Mouse (Mus musculus) gastrocnemius, postnatal 25 days (tissue): ENCODE measurements around the gene Irf2. TPM values are rescaled to one million over a fixed set of nuclear protein-coding genes. Genes with fewer than 3 reads are reported as not detected.

Source experiments
- DNase-seq: peaks from one replicate; pipeline ENCODE4 v3.0.0; 2022
- long read RNA-seq, 2 experiments: library from polyadenylated mRNA; stranded (forward); transcript quantifications; one replicate each; pipeline ENCODE4 v2.0.0; 2021
- total RNA-seq, 2 experiments: library from RNA; stranded (reverse); gene quantifications; 1 replicate in 1 of 2; 2 replicates in 1 of 2; pipeline ENCODE4 v1.2.3; 2021

The Irf2 gene
- 10 to 100 TPM; 27.4 to 29.6 TPM for total RNA-seq
- long read RNA-seq, experiment 1, partial matches to known transcripts, result 0 of 8 reads
- long read RNA-seq, experiment 1, other reads (novel, unspliced or antisense), result 3 of 8 reads
- long read RNA-seq, experiment 2, transcript Irf2-201 (9 exons, 2,497 nt), result major isoform, 7 of 15 reads
- long read RNA-seq, experiment 2, partial matches to known transcripts, result 3 of 15 reads
- long read RNA-seq, experiment 2, other reads (novel, unspliced or antisense), result 5 of 15 reads

DNA sequence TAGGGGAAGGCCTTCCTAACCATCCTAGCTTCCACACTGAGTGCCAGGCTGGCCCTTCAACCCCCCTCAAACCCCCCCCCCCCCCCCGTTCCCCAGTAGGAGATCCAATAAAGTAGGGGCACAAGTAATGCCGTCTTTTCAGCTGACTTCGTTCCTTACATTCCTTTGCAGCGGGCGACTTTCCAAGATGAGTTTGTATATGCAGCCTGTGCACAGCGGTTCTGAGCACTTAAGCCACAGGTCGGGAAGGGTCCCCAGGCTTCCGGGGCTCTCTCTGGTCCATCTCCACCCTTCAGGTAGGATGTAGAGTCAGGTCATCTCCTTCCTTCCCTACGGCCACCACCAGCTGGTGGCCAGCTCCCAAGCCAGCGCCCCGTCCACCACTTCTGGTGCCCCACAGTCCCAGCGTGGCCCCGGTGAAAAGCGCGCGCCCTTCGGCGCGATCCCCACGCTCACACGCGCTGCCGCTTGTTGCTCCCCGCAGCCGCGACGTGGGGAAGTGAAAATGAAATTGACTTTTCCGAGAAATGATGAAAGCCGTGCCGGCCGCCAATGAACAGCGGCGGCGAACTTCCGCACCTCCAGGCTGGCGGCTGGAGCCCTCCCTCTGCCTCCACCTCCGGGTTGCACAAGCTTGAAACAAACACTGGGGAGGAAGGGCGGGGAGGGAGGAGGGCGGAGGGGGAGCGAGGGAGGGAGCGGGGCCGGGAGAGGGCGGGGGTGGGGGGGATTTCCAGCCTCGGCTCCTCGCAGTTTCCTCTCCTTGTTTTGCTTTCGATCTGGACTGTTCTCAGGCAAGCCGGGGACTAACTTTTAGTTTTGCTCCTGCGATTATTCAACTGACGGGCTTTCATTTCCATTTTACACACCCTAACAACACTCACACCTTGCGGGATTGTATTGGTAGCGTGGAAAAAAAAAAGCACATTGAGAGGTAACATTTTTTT is at the start of gene Irf2:
Irf2 (plus strand) TSS at position 730 of the 947 bp plus-strand sequence.
- DNase-seq, result peak; percentile 93

DNA sequence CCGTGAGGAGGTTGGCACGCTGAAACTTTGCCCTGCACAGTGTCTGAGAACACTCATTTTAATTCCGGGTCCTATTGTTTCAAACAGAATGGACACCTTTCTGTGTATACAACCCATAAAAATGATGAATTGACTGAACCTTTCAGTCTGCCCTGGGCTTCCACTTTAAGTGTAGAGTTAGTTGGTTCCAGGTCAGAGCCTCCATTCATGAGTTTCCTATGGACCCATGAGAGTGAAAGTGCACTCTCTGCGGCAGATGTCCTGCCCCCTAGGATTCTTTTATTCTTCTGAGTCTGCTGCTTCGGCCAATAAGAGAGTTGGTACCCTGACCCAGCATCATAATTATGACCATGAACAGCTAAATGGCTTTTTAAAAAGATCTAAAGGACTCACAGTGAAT is 49.4 kb upstream of the Irf2 start:
- no peak for DNase-seq

DNA sequence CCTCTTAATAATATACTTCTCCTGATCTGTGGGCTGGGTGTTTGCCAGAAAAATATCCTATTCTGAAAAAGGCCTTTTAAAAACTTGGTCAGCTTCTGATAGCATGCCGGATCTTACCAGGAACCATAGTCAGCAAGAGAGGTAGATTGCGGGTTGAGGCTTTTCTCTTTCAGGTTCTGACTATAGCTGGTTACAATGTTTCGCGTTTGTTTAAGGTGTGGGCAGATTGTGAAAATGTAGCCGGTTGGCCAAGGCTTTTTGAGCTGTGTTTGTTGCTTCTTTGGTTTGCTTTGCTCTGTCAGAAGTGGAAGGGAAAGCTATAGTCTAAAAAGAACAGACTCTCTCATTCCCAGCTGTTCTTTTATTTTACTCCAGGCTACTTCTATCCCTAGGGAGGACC is 49.0 kb upstream of the Irf2 start:
- DNase-seq, result no peak

DNA sequence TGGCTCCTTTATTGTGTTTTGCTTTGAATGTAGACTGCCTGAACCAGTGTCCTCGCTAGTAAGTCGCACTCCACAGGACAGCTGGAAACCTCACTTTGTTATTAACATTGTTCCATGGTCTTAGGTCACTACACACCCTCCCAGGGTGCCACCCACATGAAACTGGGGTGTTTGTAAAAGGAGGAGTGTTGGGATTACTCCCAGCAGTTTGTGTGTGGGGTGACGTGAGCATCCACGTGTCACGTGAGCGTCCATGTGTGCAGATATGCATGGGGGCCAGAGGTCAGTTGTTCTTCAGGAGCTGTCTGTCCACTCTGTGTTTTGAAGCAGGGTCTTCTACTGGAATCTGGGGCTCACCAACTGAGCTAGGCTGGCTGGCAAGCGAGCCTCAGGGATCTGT is 48.2 kb upstream of the Irf2 start:
- no peak for DNase-seq

DNA sequence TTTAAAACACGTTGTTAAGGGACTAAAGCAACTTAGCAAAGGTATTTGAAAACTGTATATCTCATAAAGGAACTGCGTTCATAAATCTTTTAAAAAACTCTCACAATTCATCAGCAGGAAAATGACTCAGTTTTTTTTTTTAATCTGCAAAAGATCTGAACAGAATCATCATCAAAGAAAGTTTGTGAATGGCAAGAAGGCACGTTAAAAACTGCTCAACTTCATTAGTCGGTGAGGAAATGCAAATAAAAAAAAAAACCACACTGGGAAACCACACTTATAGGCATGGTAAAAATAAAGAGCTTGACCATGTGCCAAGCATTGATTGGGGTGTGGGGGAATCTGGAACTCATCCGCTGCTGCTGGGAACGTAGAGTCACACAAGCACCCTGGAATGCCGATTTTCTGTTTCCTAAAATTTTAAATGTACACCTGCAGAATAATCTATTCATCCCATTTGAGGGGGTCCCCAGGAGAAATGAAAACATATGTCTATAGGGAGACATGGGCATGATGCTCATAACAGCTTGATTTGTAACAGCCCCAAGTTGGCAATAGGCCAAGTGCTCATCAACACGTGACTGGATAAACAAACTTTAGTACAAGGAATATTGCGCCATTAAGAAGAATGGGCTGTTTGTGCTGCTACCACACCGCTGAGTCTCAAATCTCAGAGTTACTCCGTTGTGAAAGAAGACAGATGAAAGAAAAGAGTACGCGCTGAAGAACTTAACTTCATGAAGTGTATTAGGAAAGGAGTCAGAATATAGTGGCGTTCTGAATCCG is 43.1 kb upstream of the Irf2 start:
- DNase-seq, result no peak

DNA sequence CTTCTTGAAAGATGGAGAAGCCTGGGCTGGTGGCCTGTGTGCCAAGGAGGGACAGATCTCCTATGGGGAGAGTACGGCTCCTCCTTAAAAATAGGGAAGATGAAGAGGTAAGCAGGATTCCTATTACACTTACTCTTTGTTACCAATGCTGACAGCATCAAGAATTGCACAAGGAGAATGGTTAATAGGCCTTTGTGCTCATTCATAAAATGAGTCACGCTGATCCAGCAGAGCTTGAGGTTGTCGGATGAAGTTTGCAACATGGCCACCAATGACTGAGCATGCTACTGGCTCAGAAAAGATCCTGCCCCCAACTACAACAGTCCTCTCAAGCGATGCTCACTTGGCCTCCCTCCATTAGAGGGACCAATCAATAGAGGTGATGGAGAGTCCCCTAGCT is 42.0 kb upstream of the Irf2 start:
- no peak for DNase-seq

DNA sequence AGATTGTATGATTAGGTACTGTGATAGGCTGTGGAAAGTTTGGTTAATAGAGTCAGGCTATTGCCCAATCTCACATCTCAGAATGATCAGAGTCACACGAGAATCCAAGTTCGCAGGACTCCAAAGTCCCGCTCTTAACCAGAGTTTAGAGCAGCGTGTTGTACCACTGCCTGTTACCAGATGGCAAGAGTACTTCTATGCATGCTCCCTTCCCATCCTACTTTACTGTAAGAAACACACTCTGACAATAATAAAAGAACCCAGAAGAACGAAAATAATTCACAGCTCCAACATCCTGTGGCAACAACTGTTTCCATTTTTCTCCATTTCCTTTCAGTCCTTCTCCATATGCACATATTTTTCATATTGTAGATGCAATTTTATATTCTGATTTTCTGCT is 41.4 kb upstream of the Irf2 start:
- DNase-seq, result no peak

DNA sequence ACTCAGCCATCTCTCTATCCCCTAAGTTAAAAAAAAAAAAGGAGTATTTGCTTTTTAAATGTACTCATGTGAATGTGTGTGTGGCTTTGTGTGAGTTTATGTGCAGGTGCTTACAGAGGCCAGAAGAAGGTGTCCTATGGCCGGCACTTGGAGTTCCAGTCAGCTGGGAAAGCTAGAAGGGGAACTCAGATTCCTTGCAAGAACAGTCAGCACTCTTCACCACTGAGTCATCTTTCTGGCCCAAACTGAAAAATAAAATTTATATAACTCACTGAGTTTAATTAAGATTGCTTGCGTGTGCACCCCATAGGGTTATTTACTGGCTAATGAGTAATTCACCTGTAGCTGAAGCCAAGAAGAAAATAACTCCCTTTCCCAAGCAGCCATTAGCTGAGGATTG is 34.4 kb upstream of the Irf2 start:
- no peak for DNase-seq

DNA sequence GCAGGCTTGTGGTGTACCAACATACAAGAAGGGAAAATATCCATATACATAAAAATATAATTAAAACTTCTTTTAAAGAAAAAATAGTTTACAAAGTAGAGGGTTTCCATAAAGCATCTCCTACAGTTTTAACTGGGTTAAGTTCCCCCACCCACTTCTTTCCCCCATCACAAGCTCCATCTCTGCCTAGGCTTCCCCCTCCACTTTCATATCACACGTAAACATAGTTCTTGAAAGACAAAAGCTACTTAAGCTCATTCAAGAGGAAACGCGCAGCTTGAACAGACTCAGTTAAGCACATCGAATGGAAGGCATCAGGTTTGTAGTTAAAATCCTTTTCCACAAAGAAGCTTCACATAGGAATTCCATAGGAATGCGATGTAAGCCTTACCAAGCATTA is 32.8 kb upstream of the Irf2 start:
- DNase-seq, result no peak

DNA sequence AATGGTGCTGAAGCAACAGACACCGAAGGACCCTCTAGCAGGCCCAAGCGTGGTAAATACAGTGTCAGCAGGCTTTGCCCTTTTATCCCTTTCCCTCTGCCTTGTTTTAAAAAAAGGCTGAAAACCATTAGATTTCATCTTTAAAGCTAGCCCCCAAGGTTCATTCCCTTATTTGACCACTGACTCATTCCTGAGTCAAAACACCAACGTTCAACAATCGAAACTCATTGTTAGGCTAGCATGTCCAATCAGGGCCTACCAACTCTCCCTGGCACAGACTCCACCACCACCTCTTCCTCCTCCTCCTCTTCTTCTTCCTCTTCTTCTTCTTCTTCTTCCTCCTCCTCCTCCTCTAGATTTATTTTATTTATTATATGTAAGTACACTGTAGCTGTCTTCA is 30.2 kb upstream of the Irf2 start:
- no peak for DNase-seq

DNA sequence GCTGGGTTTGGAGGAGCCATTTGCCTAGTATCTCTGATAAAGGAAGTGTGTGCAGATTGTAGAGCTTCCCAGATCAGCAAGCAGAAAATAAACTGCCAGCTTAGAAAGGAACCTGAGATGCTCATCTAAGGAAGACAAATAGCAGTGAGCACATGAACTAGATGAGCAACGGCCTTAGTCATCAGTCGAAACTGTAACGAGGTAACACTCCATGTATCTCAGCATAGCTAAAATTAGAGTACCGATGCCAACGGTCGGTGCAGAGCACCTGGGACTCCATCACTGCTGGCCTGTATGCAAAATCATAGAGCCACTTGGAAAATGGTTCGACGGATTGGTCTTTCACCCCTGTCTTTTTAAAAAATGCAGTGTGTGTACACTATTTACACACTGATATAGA is 29.2 kb upstream of the Irf2 start:
- DNase-seq, result no peak

DNA sequence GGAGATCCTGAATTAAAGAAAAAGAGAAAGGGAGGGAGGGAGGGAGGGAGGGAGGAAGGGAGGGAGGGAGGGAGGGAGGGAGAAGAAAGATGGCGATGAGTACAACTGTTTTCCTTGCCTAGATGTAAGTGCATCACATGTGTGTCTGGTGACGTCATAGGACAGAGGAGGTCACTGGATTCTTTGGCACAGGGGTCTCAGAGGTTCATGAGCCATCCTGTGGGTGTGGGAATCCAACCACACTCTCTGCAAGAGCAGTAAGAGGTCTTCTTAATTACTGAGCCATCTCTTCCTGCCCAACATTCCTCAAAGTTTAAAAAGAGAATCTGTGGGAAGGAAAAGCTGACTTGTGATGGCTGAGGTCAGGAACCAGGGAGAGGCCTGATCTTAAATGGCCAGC is 28.0 kb upstream of the Irf2 start:
- no peak for DNase-seq

DNA sequence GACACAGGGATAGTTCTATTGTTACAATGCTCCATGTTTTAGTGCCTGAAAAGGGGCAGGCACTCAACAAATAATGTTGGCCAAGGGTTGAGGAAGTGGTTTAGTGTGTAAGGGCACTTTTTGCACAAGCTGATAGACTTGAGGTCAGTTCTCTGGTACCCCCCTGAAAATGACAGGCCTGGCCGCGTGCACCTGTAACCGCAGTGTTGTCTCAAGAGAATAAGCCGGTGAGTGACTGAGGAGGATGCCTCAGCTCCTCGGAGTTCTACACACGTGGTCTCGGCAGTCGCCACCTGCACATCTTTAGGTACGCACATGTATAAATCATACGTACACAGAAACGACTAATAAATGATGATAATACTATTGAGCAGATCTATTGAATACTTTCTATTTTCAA is 26.4 kb upstream of the Irf2 start:
- DNase-seq, result no peak

DNA sequence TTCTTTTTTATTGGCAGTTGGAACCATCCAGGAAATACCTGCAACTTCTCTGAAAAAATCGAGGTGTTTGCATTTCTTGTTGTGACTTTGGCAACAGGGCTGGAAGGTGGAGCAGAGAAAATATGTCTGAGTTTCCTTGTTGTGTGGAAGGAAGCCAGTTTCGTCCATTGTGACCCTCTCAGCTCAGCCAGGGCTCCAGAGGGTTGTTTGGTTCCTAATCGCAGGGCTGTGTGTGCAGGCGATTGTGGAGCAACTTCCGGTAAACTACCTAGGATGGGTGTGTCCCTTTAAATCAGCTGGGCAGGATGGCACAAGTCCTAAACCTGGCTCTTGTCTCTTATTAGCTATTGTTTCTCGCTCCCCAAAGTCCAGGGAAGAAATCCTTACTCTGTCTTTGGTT is 25.7 kb upstream of the Irf2 start:
- DNase-seq, result no peak

DNA sequence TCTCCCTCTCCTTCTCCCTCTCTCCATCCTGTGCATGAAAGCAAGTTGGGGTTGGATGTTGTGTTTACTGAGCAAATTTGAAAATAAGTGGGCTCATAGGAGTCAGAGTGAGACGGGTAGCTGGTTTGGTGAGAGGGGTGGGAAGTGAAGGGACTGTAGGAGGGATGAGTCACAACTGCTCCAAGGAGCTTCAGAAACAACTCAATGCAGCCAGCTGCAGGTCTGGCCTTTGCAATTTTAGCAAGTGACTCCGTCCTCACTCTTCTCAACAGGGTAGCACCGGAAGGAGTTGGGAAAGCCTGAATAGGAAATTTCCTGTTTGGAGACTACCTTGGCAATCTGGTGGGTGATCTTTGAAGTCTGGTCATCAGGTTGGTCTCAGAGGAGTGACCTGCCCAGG is 25.1 kb upstream of the Irf2 start:
- no peak for DNase-seq

DNA sequence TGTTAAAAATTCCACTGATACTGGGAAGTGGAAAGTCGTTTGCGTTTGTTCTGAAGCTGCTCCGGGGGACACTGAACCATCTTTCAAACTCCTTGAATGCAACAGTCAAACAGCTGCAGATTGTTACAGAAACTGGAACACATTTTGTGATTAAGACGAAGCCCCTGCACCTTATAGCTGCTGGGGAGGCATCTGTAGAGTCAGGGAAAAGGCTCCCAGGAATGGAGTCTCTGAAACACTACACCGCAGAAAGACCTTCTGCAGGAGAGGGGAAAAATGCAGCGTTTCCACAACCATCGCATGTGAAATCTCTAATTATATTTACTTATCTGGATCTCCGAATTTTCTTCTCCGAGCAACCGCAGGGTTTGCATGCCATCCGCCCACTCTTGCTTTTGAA is 23.1 kb upstream of the Irf2 start:
- DNase-seq, result no peak

DNA sequence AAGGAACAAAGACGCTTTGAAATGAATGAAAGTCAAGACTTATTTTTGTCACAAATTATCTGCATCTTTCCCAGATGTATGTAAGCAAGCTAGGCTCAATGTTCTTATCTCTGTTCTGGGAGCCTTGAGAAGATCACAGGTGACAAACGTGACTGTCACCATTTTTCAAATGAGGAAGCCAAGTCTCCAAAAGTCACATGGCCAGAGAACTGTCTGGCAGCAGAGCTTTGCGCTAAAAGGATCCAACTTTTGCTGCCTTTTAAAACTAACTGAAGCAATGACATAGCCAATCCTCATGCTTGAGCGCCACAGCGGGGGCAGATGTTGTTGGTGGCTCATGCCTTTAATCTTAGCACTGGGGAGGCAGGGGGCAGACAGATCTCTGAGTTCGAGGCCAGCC is 22.4 kb upstream of the Irf2 start:
- no peak for DNase-seq

DNA sequence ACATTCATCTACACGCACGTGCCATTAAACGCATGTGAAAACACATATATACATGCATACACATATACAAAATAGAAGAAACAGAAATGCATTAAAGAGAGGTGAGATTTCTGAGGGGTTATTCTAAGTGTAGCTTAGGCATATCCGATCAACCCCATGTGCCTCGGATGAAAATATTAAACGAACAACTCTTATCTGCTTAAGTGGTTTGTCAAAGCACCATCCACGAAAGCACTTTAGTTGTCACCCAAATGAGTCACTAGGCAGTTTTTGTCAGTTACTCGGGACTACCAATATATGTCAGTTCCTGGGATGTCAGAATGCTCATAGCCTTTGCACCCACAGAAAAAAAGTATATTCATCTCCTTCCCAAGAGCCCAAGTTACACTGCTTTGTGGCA is 21.2 kb upstream of the Irf2 start:
- DNase-seq, result no peak

DNA sequence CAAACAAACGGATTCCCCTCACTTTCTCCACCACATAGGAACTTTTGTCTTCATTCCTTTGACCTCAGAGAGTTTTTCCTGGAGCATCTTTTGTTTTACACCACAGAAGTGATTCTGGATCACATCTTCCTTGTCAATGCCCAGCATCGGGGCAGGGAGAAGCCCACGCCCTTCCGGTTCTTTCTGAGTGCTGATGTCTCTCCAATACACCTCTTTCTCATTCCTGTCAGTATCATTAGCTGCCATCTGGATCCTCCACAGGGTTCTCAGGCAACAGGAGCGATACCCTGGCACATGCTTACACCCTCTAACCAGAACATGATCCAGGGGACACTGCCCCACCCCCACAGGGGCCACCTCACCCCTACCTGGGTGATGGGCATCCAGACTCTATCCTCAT is 20.8 kb upstream of the Irf2 start:
- no peak for DNase-seq

DNA sequence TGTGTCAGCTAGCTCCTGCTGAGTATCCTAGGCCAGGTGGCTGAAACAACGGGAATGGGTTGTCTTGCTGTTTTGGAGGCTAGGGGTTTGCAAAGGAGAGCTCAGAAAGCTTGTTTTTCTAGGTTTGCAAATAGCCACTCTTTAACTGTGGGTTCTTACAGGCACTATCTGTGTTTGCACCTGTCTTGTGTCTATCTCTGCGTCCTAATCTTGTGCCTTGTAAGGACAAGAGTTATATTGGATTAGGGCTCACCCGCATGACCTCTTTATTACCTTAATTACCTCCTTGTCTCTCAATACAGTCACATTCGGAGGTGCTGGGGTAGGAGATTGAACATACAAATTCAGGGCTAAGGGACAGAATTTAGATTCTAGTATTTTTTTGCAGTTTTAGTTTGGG is 18.9 kb upstream of the Irf2 start:
- no peak for DNase-seq

DNA sequence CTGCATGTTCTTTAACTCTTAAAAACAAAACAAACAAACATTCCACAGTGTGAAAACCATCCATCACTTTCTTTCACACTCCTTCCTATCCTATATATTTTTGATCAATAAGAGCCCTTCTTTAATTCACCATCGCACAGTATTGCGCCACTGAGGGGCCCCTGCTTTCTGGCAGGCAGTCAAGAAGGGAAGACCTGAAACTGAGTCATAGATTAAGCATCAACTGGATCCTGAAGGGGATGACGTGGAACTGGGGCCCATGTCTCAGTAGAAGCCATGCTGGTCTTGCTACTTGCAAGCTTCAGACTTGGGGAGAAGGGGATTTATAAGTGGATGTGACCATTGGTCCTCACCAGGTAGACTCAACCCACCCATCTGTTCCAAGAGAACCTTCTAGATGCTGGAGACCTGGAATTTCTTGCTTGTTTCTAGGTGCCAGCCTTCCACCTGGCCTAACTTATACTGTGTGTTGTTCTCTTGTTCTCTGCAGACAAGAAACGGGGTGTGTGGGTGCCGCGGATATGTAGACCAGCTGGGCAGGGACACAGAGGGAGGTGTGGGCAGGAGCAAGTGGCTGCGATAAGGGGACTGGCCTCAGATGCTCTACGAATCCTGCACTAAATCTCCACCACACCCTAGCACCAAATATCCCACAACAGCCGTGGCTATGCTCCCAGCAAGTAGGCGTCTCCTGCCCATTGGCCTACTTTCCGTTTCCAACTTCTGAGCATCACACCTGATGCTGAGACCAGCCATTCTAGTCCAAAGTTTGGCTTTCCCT is 18.3 kb upstream of the Irf2 start:
- no peak for DNase-seq

DNA sequence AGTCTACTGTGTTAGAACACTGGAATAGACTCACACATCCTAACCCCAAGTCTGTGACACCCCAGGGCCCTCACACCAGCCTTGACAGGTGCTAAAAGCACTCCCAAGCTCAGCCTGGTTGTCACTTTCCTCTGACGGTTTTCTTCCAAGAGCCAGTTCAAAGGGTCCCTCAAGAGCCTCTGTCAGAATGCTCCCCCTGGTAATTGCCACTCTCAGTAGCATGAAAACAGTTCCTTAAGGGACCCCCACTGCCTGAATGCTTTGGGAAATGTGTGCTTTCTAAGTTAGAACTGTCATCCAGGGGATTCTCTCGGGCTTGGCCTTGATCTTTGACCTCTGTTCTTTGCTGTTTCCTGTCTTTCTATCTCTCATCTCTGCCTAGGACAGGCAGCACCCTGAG is 17.0 kb upstream of the Irf2 start:
- DNase-seq, result no peak
